Mouse (Mus musculus): Measurements from ENCODE around the gene Gtf3c4.

The Gtf3c4 gene

DNA sequence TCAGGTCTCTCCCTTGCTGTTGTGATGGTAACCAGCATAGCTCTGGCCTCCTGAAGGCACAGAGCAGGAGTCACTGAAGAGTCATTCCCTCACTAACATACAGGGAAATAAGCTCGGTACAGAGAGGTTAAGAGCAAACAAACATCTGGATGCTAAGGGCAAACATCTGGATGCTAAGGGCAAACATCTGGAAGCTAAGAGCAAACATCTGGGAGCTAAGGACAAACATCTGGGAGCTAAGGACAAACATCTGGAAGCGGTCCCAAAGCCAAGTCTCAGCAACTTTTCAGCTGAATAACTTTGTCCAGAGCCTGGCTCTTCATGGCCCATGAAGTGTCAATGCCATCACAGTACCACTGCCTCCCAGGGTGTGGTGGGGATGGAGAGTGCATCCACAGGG lies 40.6 kb downstream of the Gtf3c4 start:
- DNase-seq (ENCODE audit: low spot score), result no peak

DNA sequence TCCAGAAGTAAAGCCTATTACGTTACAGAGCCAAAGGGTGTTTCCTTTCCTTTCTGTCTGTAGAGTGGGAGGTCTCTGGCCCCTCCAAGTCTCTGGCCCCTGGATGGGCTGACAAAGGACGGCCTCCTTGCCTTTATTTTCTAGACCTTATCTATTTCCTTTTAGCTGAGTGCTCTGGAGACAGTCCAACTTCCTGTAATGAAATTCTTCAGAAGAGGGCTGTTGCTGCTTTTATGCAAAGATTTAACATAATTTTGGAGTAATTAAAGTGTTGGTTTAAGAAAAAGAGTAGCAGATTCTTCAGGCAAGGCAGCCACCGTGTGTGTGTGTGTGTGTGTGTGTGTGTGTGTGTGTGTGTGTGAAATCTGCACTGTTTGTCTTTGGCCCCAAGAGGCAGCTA lies 41.8 kb downstream of the Gtf3c4 start:
- DNase-seq (ENCODE audit: low spot score), result no peak

DNA sequence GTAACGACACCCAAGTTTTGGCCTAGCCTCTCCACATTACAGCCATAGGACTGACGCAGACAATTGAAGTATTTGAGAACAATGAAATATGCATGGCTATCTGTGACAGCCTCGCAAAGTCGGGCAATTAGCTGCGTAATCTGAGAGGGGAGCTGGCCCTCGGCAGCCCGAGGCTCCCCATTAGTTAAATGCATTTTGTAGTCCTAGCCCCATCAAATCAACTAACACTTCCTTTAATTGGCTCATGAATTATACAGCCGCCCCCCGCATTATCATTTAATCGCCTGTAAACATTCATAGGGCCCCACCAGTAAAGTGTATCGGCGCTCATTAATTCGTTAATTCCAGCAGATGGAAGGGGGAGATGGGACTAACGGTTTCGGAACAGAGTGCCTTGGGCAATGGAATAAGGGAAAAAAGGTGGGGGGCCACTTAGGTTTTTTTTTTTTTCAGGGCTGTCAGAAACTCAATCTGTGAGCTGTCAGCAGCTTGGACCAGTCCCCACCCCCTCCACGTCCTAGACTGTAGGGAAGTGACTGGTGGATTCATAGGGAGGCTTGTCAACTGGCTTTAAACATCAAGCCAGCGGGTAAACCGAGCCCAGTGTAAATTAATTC lies 42.6 kb downstream of the Gtf3c4 start:
- DNase-seq (ENCODE audit: low spot score), result peak; percentile 50

DNA sequence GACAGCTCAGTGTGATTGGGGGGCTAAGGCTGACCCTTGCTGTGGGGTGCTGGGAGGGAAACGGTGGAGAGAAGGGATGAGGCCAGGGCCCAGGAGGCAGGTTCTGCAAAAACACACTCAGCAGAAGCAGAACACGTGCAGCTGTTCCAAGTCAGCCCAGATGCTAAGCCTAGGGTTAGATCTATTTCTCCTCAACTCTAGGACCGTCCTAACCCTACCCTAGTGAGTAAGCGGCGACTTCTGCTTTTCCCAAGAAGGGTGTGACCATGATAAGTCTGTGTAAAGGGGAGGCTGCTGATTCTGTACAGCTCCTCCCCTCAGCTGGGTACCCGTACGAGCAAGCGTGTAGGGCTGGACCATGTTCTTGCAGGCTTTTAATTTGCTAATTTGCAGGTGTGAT lies 43.9 kb downstream of the Gtf3c4 start:
- DNase-seq (ENCODE audit: low spot score), result no peak

DNA sequence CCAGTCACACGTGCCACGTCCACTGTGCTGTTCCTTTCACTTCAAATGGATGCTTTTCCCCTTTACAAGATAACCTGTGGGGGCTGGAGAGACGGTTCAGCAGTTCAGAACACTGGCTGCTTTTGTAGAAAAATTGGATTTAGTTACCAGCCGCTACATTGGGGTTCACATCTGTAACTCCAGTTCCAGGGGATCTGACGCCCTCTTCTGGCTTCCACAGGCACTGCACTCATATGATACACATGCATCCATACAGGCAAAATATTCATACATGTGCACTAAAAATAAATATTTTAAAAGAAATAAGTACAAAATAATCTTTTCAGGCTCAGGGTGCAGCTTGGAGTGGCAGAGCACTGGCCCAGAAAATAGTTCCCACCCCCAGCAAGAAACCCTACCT lies 45.5 kb downstream of the Gtf3c4 start:
- DNase-seq (ENCODE audit: low spot score), result no peak

DNA sequence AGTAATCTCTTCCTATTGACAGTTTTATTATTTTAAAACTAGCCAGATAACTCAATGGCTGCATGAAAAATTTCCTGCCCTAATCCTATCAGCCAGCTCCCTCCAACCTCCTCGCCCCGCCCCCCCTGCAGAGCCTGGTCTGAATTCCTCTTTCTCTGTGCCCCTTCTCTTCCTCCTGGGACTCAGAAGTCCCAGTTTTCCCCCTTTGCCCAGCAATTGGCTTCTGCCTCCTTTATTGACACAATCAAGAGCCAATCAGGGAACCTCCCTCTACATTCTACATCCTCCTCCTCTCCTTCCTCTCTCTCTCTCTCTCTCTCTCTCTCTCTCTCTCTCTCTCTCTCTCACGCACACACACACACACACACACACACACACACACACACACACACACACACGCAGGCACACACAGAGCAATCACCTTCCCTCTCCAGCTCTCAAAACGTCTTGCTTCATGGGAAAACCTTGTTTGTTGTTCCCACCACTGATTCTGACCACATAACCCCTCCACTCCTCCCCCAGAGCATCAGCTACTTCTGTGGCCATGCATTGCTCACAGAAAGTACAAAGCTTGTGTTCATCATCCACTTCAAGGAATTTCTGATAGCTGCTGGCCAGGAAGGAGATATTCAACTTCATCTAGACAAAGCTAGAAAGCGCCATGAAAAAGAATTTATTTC lies 47.1 kb downstream of the Gtf3c4 start:
- DNase-seq (ENCODE audit: low spot score), result peak; percentile 88

DNA sequence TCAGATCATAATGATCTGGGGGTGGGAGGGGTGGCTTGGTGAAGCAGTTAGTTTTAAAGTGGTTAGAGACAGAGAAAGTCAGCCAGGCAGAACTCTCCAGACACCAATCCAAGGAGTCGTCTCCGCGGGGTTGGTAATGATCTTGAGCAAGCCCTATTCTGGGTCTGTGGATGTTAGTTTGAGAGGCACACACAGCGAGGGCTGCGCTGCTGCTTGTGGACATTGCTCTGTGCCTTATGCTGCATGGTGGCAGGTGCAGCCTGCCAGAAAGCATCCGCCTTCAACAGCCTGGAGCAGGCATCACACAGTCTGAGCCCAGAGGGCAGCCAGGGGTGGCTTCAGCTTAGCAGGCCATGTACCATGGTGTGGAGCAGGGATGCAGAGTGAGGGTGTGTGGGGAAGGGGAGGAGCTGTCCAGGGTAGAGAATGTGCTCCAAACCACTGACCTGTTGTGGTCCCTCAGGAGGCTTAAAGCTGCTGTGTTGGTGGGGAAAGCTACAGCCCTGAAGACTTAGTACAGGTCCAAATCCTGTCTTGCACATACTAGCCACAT lies 53.0 kb downstream of the Gtf3c4 start:
- DNase-seq (ENCODE audit: low spot score), result no peak

DNA sequence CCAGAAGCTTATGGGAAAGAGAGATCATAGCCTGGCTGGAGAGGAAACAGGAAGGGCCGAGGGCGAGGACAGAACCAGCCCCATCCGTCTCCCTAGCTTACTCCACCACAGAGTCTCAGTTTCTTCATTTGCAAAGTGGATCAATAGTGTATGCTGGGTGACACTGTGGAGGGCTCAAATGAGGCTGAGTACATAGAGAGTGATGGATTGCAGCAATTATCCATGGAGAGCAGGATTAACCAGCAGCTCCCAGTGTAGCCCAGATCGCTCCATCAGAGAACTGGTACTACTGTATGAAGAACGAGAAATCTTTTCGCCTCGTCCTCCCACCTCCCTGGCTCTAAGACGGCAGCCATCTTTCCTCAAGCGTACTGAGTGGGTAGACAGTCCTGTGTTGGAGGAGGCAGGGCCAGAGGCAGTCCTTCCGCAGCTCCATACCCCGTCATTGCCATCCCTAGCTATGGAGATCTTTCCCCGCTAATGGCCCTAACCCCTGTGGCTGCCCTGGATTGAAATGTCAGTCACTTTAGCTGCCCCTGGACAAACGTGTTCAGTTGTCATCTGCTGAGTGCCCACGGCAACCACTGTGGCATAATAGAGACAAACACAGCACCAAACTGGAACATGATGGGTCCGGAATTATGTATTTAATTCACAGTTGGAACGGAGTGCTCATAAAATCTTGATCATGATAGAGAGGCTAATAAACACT lies 53.6 kb downstream of the Gtf3c4 start:
- no peak for DNase-seq (ENCODE audit: low spot score)

DNA sequence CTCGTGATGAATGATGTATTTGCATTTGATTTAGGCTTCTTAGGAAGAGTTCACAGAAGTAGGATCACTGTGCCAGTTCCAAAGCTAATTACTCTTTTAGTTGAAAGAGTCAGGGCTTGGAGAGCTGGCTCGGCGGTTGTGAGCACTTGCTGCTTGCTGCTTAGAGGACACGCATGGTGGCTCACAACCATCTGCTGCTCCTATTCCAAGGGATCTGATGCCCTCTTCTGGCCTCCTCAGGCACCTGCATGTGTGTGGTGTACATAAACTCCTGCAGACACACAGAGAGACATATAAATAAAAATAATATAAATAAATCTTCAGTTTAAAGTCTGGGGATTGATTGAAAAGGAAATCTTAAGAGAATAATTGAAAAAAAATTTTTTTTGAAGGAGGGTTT lies 58.9 kb downstream of the Gtf3c4 start:
- no peak for DNase-seq (ENCODE audit: low spot score)

DNA sequence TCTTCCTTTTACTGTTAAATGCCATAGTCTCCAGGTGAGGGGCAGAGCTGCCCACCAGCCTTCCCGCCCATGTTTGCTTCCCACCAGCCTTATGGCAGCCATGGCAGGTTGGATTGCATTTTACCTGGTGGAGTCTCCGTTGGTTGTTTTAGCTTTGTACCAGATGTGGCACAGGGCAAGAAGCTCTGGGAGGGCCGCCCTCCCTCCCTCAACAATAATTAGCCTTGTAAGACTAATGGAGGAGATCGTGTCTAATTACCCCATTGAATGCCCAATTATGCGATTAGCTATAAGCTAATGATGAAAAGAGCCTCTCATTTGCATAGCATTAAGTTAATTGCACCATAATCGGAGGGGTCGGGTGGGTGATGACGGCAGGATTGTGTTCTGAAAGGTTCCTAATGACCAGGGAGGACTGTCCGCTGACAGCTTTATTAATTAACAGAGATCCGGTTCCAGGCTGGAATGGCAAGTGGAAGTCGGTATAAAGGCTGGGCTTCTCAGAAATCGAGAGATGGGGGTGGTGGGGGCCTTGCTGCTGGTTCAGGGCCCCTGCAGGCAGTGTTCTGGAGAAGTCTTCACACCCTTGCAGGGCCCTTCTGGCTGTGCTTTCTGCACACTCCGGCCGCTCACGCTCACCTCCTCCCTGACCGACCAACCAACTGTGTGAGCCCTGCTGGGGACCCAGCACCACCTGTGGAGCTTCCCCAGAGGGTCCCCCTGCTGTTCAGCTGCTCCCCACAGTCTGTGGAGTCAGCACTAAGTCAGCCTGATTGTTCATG lies 60.0 kb downstream of the Gtf3c4 start:
- DNase-seq (ENCODE audit: low spot score), result no peak

DNA sequence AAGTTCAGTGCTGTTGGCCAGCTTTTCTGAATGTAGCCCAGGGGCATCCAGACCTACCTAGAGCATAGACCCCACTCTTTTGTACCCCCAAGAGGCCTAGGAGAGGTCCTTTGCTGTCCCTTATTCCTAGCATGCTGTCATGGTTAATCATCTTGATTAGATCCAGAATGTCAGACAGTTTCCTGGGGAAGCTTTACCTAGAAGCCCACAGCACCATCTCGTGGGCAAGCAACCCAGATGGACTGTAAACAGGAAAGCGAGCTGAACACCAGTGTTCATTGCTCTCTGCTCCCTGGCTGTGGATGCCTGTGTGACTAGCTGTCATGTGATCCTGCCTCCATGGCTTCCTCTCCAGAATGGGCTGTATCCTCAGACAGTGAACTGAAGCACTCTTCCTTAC lies 63.4 kb downstream of the Gtf3c4 start:
- no peak for DNase-seq (ENCODE audit: low spot score)

DNA sequence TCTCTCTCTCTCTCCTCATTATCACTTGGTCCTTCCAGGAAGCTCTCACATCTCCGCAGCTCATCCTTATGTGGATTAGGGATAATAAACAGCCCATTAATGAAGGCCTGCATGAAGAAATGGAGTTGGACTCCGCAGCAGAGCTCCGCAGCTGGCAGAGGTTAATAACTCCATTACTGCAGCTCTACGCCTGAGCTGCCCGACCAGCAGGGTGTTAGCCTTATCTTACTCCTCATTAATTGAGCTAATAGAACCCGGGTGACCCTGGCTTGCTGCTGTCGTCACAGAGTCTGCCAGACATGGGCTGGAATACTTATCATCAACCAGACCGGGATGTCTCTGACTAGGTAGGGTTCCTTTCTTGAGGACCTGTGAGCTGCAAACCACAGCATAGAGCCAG lies 66.1 kb downstream of the Gtf3c4 start:
- DNase-seq (ENCODE audit: low spot score), result no peak
